Mouse (Mus musculus) ES-CJ7 (cell line): ENCODE results near the gene Hnrnpll.

Experiments
- DNase-seq: peaks from one replicate; pipeline ENCODE4 v3.0.0; 2011; ENCODE audit warnings: low read depth, low spot score

The Hnrnpll gene

GRCm38 (mm10) chr17:79999631-80000030, 62.5 kb downstream of the Hnrnpll start:
- DNase-seq: no peak

GRCm38 (mm10) chr17:79998986-79999385, 63.1 kb downstream of the Hnrnpll start:
- no peak for DNase-seq

- DNase-seq: no peak
Measured at GRCm38 (mm10) chr17:79995091-79995691, 66.9 kb downstream of the Hnrnpll start.

GRCm38 (mm10) chr17:79992114-79992513, 70.0 kb downstream of the Hnrnpll start:
- no peak for DNase-seq

GRCm38 (mm10) chr17:79991166-79991958, 70.8 kb downstream of the Hnrnpll start:
- DNase-seq: no peak

- no peak for DNase-seq
Measured at GRCm38 (mm10) chr17:79990161-79990560, 72.0 kb downstream of the Hnrnpll start.

- no peak for DNase-seq
Measured at GRCm38 (mm10) chr17:79984450-79984849, 77.7 kb downstream of the Hnrnpll start.

GRCm38 (mm10) chr17:79982955-79983529, 79.1 kb downstream of the Hnrnpll start:
- no peak for DNase-seq

GRCm38 (mm10) chr17:79982548-79982947, 79.6 kb downstream of the Hnrnpll start:
- no peak for DNase-seq

- DNase-seq: no peak
Measured at GRCm38 (mm10) chr17:79981758-79982481, 80.2 kb downstream of the Hnrnpll start.

GRCm38 (mm10) chr17:79981348-79981747, 80.8 kb downstream of the Hnrnpll start:
- no peak for DNase-seq

GRCm38 (mm10) chr17:79980421-79981120, 81.6 kb downstream of the Hnrnpll start:
- peak; percentile 69 for DNase-seq
